Mouse (Mus musculus): ENCODE data around the gene Poc1b.

Gene Poc1b

GRCm38 (mm10) chr10:99227968-99228864 is 121.4 kb downstream of the Poc1b start:
- peak; percentile 16 for DNase-seq (ENCODE audit: low spot score)

GRCm38 (mm10) chr10:99229031-99229684 is 122.3 kb downstream of the Poc1b start:
- DNase-seq (ENCODE audit: low spot score): no peak

- no peak for DNase-seq (ENCODE audit: low spot score)
Observed at GRCm38 (mm10) chr10:99232518-99233227, 125.8 kb downstream of the Poc1b start.

- no peak for DNase-seq (ENCODE audit: low spot score)
Observed at GRCm38 (mm10) chr10:99234336-99234735, 127.5 kb downstream of the Poc1b start.

- no peak for DNase-seq (ENCODE audit: low spot score)
Observed at GRCm38 (mm10) chr10:99235081-99235480, 128.2 kb downstream of the Poc1b start.

- no peak for DNase-seq (ENCODE audit: low spot score)
Observed at GRCm38 (mm10) chr10:99237205-99237832, 130.5 kb downstream of the Poc1b start.

- no peak for DNase-seq (ENCODE audit: low spot score)
Observed at GRCm38 (mm10) chr10:99238537-99238936, 131.7 kb downstream of the Poc1b start.

- no peak for DNase-seq (ENCODE audit: low spot score)
Observed at GRCm38 (mm10) chr10:99241284-99241828, 134.5 kb downstream of the Poc1b start.

GRCm38 (mm10) chr10:99241829-99242711 is 135.2 kb downstream of the Poc1b start:
- peak; percentile 37 for DNase-seq (ENCODE audit: low spot score)

GRCm38 (mm10) chr10:99242721-99243120 is 135.9 kb downstream of the Poc1b start:
- DNase-seq (ENCODE audit: low spot score): no peak

GRCm38 (mm10) chr10:99243907-99244489 is 137.2 kb downstream of the Poc1b start:
- DNase-seq (ENCODE audit: low spot score): no peak

- DNase-seq (ENCODE audit: low spot score): no peak
Observed at GRCm38 (mm10) chr10:99244655-99245260, 137.9 kb downstream of the Poc1b start.

- DNase-seq (ENCODE audit: low spot score): no peak
Observed at GRCm38 (mm10) chr10:99246797-99247508, 140.1 kb downstream of the Poc1b start.

Measured in layer of hippocampus, adult 9-10 months (tissue).